Mouse (Mus musculus) mesoderm, embryonic 11.5 days (tissue): ENCODE data around the gene Srgap2.

Experiments used
- DNase-seq: peaks from one replicate; pipeline ENCODE4 v3.0.0-alpha.2; 2012; ENCODE audit warnings: low read depth, low spot score

Gene Srgap2

GRCm38 (mm10) chr1:131245926-131246325, 281.2 kb downstream of the Srgap2 start:
- DNase-seq, result peak; percentile 45

GRCm38 (mm10) chr1:131245089-131245856, 281.9 kb downstream of the Srgap2 start, which contains the start of gene Rassf5:
Rassf5 (minus strand) TSS chr1:131245258.
- DNase-seq, result peak; percentile 20

GRCm38 (mm10) chr1:131244536-131245088, 282.5 kb downstream of the Srgap2 start:
- no peak for DNase-seq

GRCm38 (mm10) chr1:131242956-131243355, 284.2 kb downstream of the Srgap2 start:
- no peak for DNase-seq

GRCm38 (mm10) chr1:131239576-131240193, 287.5 kb downstream of the Srgap2 start:
- DNase-seq, result no peak

- DNase-seq, result no peak
Measured at GRCm38 (mm10) chr1:131238931-131239381, 288.2 kb downstream of the Srgap2 start.

- DNase-seq, result no peak
Measured at GRCm38 (mm10) chr1:131236077-131236476, 291.1 kb downstream of the Srgap2 start.
